Mouse (Mus musculus): ENCODE results near the gene Gm49396. TPM values are rescaled to one million over a fixed set of nuclear protein-coding genes. Genes with fewer than 3 reads are reported as not detected.

Gm49396 gene
- total and polyA plus RNA-seq, 2 experiments from 2014 or later: 0.61 to 3.0 TPM

GRCm38 (mm10) chr7:30585170-30585569 lies 22.0 kb downstream of the Gm49396 start:
- no peak overlapping the region for H3K27ac ChIP-seq (ENCODE audit: low read depth)
- ATAC-seq (ENCODE audit: insufficient read depth, low read depth) (no peak), DNase-seq (ENCODE audit: low spot score) (no peak)
- no peaks in the 10 kb centered on the region for H3K27me3 ChIP-seq (ENCODE audit: control insufficient read depth, insufficient read depth, low read length)
- H3K9ac ChIP-seq (replicated peaks; ENCODE audit: low read depth, low read length): no peak overlapping the region
- H3K4me1 ChIP-seq (ENCODE audit: control insufficient read depth, insufficient read depth): peaks cover 14% of the 10 kb centered on the region
- no peak for TF ChIP-seq EP300 (IDR thresholded peaks at IDR 0.05; ENCODE audit: low read depth)
- no peak for TF ChIP-seq CTCF (IDR thresholded peaks at IDR 0.05; ENCODE audit: low read depth)
- WGBS: 95% methylated on average over 7 of the region's 7 CpGs
- no peaks in the 10 kb centered on the region for H3K9me3 ChIP-seq (replicated peaks; ENCODE audit: control insufficient read depth, low read length)
- H3K4me2 ChIP-seq (ENCODE audit: low read depth, low read length): no peak overlapping the region
- peaks cover 57% of the 10 kb centered on the region for H3K36me3 ChIP-seq (replicated peaks; ENCODE audit: control insufficient read depth, insufficient read depth, low read length)
- no peak overlapping the region for H3K4me3 ChIP-seq (ENCODE audit: low read depth, low read length)

- TF ChIP-seq CTCF (IDR thresholded peaks at IDR 0.05; ENCODE audit: low read depth) (no peak), EP300 (IDR thresholded peaks at IDR 0.05; ENCODE audit: low read depth) (no peak)
- DNase-seq (ENCODE audit: low spot score) (no peak), ATAC-seq (ENCODE audit: insufficient read depth, low read depth) (no peak)
- Histone ChIP-seq H3K27ac (ENCODE audit: low read depth) (no peak overlapping the region), H3K9ac (replicated peaks; ENCODE audit: low read depth, low read length) (0 out of 2 replicates have a peak overlapping the region, but pooled peaks have one; percentile 98), H3K27me3 (ENCODE audit: control insufficient read depth, insufficient read depth, low read length) (no peaks in the 10 kb centered on the region), H3K4me3 (ENCODE audit: low read depth, low read length) (no peak overlapping the region), H3K4me1 (ENCODE audit: control insufficient read depth, insufficient read depth) (peaks cover 14% of the 10 kb centered on the region), H3K36me3 (replicated peaks; ENCODE audit: control insufficient read depth, insufficient read depth, low read length) (peaks cover 45% of the 10 kb centered on the region), H3K4me2 (ENCODE audit: low read depth, low read length) (no peak overlapping the region), H3K9me3 (replicated peaks; ENCODE audit: control insufficient read depth, low read length) (no peaks in the 10 kb centered on the region)
- 89% methylated on average over 28 of the region's 28 CpGs for WGBS
Observed at GRCm38 (mm10) chr7:30586455-30587020, 23.4 kb downstream of the Gm49396 start.

DNA sequence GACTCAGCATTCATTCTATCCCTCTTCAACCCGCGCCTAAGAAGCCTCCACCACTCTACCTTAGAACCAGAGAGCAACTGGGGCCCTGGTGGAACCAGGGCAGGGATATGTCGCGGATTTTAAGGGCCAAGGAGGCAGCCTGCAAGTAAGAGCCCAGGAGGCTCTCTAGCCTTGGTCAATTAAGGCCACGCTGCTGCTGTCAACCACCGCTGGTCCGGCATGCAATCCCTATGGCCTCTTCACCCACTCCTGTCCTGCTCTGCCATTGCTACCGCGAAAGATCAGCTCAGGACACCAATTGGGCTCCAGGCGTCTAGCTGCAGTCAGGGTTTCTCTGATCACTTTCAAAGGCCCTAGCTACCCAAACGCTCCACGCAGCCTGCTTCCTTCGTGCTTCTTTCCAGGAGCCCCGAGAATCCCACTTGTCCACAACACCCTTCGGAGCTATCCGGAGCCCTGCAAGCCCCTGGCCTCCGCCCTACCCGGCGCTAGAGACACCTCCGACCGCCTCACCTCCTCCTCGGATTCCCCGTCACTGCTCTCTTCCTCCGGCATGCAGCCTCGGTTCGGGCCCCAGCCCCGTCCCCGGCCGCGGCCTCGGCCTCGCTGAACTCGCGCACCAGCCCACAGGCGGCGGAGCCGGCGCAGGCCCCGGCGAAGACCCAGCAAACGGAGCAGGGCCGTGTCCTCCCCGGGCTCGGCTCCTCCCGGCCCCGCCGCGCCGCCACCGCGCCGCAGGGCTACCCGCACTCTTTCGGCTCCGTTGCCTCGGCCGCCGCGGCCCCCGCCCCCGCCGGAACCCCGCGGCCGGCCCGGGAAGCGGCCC lies 24.9 kb downstream of the Gm49396 start:
- peak overlapping the region; percentile 98 for H3K9ac ChIP-seq (replicated peaks; ENCODE audit: low read depth, low read length)
- no peaks in the 10 kb centered on the region for H3K27me3 ChIP-seq (ENCODE audit: control insufficient read depth, insufficient read depth, low read length)
- ATAC-seq (ENCODE audit: insufficient read depth, low read depth) (peak; percentile 14), DNase-seq (ENCODE audit: low spot score) (peak; percentile 33)
- peaks cover 30% of the 10 kb centered on the region for H3K36me3 ChIP-seq (replicated peaks; ENCODE audit: control insufficient read depth, insufficient read depth, low read length)
- TF ChIP-seq CTCF (IDR thresholded peaks at IDR 0.05; ENCODE audit: low read depth) (no peak), EP300 (IDR thresholded peaks at IDR 0.05; ENCODE audit: low read depth) (no peak)
- peak overlapping the region; percentile 96 for H3K27ac ChIP-seq (ENCODE audit: low read depth)
- no peaks in the 10 kb centered on the region for H3K9me3 ChIP-seq (replicated peaks; ENCODE audit: control insufficient read depth, low read length)
- WGBS: 1% methylated on average over 62 of the region's 67 CpGs
- peaks cover 14% of the 10 kb centered on the region for H3K4me1 ChIP-seq (ENCODE audit: control insufficient read depth, insufficient read depth)
- H3K4me3 ChIP-seq (ENCODE audit: low read depth, low read length): peak overlapping the region; percentile 88
- H3K4me2 ChIP-seq (ENCODE audit: low read depth, low read length): peak overlapping the region; percentile 98

GRCm38 (mm10) chr7:30588676-30589434 lies 25.7 kb downstream of the Gm49396 start, which contains the start of gene Kmt2b:
Kmt2b (minus strand) TSS chr7:30588726.
- ATAC-seq (ENCODE audit: insufficient read depth, low read depth) (peak; percentile 94), DNase-seq (ENCODE audit: low spot score) (peak; percentile 99)
- Histone ChIP-seq H3K4me2 (ENCODE audit: low read depth, low read length) (peak within 1 kb of the TSS; percentile 98), H3K36me3 (replicated peaks; ENCODE audit: control insufficient read depth, insufficient read depth, low read length) (peaks cover 22% of the 10 kb centered on the region), H3K27me3 (ENCODE audit: control insufficient read depth, insufficient read depth, low read length) (no peaks in the 10 kb centered on the region), H3K27ac (ENCODE audit: low read depth) (peak within 1 kb of the TSS; percentile 96), H3K4me1 (ENCODE audit: control insufficient read depth, insufficient read depth) (peaks cover 14% of the 10 kb centered on the region), H3K4me3 (ENCODE audit: low read depth, low read length) (peak within 1 kb of the TSS; percentile 88), H3K9ac (replicated peaks; ENCODE audit: low read depth, low read length) (peak within 1 kb of the TSS; percentile 98), H3K9me3 (replicated peaks; ENCODE audit: control insufficient read depth, low read length) (no peaks in the 10 kb centered on the region)
- TF ChIP-seq EP300 (IDR thresholded peaks at IDR 0.05; ENCODE audit: low read depth): no peak
- no peak for TF ChIP-seq CTCF (IDR thresholded peaks at IDR 0.05; ENCODE audit: low read depth)
- WGBS: under 1% methylated on average over 58 of the region's 68 CpGs

Measured in heart, postnatal 0 days (tissue).